8 mouse cellular contexts compared by ENCODE assay signal in genomic region chr1:135368245-135368644, GRCm38 (mm10). TPM values are rescaled to one million over a fixed set of nuclear protein-coding genes. Genes with fewer than 3 reads are reported as not detected.
DNase-seq lines count a peak whose midpoint lies in the region; ATAC-seq and TF ChIP-seq lines count a peak whose summit lies in the region.

No protein-coding gene starts in this region.

- no peak overlapping the region for H3K27ac ChIP-seq in intestine, postnatal 0 days (ENCODE audit: low read depth, low read length)
- peak overlapping the region; percentile 82 for H3K27ac ChIP-seq in midbrain, embryonic 10.5 days (replicated peaks)

- peak overlapping the region; percentile 26; the same call in 1 of the 2 replicates for H3K9ac ChIP-seq in intestine, postnatal 0 days (ENCODE audit: low read depth, low read length)

- H3K4me1 ChIP-seq in intestine, postnatal 0 days (replicated peaks; ENCODE audit: control insufficient read depth, insufficient read depth, low read length), result 0 out of 2 replicates have a peak, but pooled peaks cover 4% of the 10 kb centered on the region
- peaks cover 36% of the 10 kb centered on the region for H3K4me1 ChIP-seq in midbrain, embryonic 10.5 days

- intact Hi-C loops in left cerebral cortex, postnatal 36 days (cut with DNase I), result loop anchor here (2.0 to 5.0 kb wide), 5 partner anchors 55 to 216 kb away; partner anchors contain the start of genes Elf3, Rnpep and Timm17a

- H3K9me3 ChIP-seq in intestine, postnatal 0 days (ENCODE audit: control insufficient read depth), result no peaks in the 10 kb centered on the region
- no peaks in the 10 kb centered on the region for H3K9me3 ChIP-seq in midbrain, embryonic 10.5 days (replicated peaks)

- 2% methylated on average over 20 of the region's 20 CpGs for WGBS in intestine, postnatal 0 days
- WGBS in midbrain, embryonic 10.5 days, result under 1% methylated on average over 20 of the region's 20 CpGs

- H3K4me2 ChIP-seq in intestine, postnatal 0 days (replicated peaks; ENCODE audit: low read depth), result peak overlapping the region; percentile 90

- H3K4me3 ChIP-seq in intestine, postnatal 0 days (ENCODE audit: low read depth, low read length), result peak overlapping the region; percentile 43
- peak overlapping the region; percentile 59 for H3K4me3 ChIP-seq in midbrain, embryonic 10.5 days

- H3K27me3 ChIP-seq in intestine, postnatal 0 days (replicated peaks; ENCODE audit: control insufficient read depth, insufficient read depth, low read length), result no peaks in the 10 kb centered on the region
- peaks cover 16% of the 10 kb centered on the region for H3K27me3 ChIP-seq in midbrain, embryonic 10.5 days (ENCODE audit: low read depth, poor library complexity, severe bottlenecking)

- TF ChIP-seq CTCF in intestine, postnatal 0 days (IDR thresholded peaks at IDR 0.05; ENCODE audit: low read depth), result peak; percentile 97

- peak; percentile 91 for DNase-seq in adrenal gland, adult 2 months
- peak; percentile 86 for DNase-seq in embryo, embryonic 11.5 days (ENCODE audit: low read depth, low spot score)
- peak; percentile 41 for DNase-seq in gonadal fat pad, adult 2 months (ENCODE audit: low read depth)
- DNase-seq in left cerebral cortex, postnatal 36 days (ENCODE audit: low spot score in 2 of 2), result peak; percentile 88
- peak; percentile 86 for DNase-seq in midbrain, embryonic 10.5 days (ENCODE audit: low spot score)
- DNase-seq in right cerebral cortex, postnatal 36 days (ENCODE audit: low spot score in 2 of 2), result peak; percentile 80 to 84
- DNase-seq in yolk sac, embryonic 10.5 days (ENCODE audit: low spot score), result peak; percentile 83

- H3K36me3 ChIP-seq in intestine, postnatal 0 days (ENCODE audit: control insufficient read depth, insufficient read depth), result no peaks in the 10 kb centered on the region
- peaks cover 15% of the 10 kb centered on the region for H3K36me3 ChIP-seq in midbrain, embryonic 10.5 days

- peak; percentile 69 for ATAC-seq in intestine, postnatal 0 days

RNA-seq across cellular contexts. Expression of gene Shisa4, which starts 6.8 kb away (rescaled TPM):
- total RNA-seq in adrenal gland, adult 2 months (2021), result 10 to 100 TPM in 1 of 2 experiments, 1 to 10 TPM in 1; 9.6 to 11.7 TPM
- 29.3 and 47.0 TPM in 2 replicates for polyA plus RNA-seq in adrenal gland, adult 2 months (2012; rRNA removed)
- 5.7 and 8.2 TPM in 2 replicates for polyA plus RNA-seq in gonadal fat pad, adult 2 months (2012; rRNA removed)
- 12.4 and 13.1 TPM in 2 replicates for polyA plus RNA-seq in intestine, postnatal 0 days (2015; fragmentation: Nextera tagmentation; extraction: Ambion mirVana)
- 100 to 1,000 TPM; 170 to 221 TPM for total RNA-seq in left cerebral cortex, postnatal 36 days (2021)
- 66.3 and 81.3 TPM in 2 replicates for polyA plus RNA-seq in midbrain, embryonic 10.5 days (2016; fragmentation: Nextera tagmentation; extraction: Ambion mirVana)

RNA-seq across cellular contexts. Expression of gene Lmod1, which starts 43.6 kb away (rescaled TPM):
- 1 to 10 TPM; 2.1 to 2.6 TPM for total RNA-seq in adrenal gland, adult 2 months (2021)
- polyA plus RNA-seq in adrenal gland, adult 2 months (2012; rRNA removed), result 0.77 and 1.1 TPM in 2 replicates
- polyA plus RNA-seq in gonadal fat pad, adult 2 months (2012; rRNA removed), result 14.1 and 14.6 TPM in 2 replicates
- 11.8 and 13.5 TPM in 2 replicates for polyA plus RNA-seq in intestine, postnatal 0 days (2015; fragmentation: Nextera tagmentation; extraction: Ambion mirVana)
- total RNA-seq in left cerebral cortex, postnatal 36 days (2021), result under 1 TPM; 0.59 to 0.95 TPM
- polyA plus RNA-seq in midbrain, embryonic 10.5 days (2016; fragmentation: Nextera tagmentation; extraction: Ambion mirVana), result 0.46 and 0.62 TPM in 2 replicates

RNA-seq across cellular contexts. Expression of gene Timm17a, which starts 54.7 kb away (rescaled TPM):
- 100 to 1,000 TPM; 174 to 237 TPM for total RNA-seq in adrenal gland, adult 2 months (2021)
- 40.7 and 54.2 TPM in 2 replicates for polyA plus RNA-seq in adrenal gland, adult 2 months (2012; rRNA removed)
- 82.7 and 105 TPM in 2 replicates for polyA plus RNA-seq in gonadal fat pad, adult 2 months (2012; rRNA removed)
- 257 and 271 TPM in 2 replicates for polyA plus RNA-seq in intestine, postnatal 0 days (2015; fragmentation: Nextera tagmentation; extraction: Ambion mirVana)
- total RNA-seq in left cerebral cortex, postnatal 36 days (2021), result 100 to 1,000 TPM; 148 to 171 TPM
- polyA plus RNA-seq in midbrain, embryonic 10.5 days (2016; fragmentation: Nextera tagmentation; extraction: Ambion mirVana), result 192 and 200 TPM in 2 replicates

Comparison
In these comparisons a context has a peak if more than half of its experiments do, and no peak if none do; other contexts are left out.
1. DNase-seq: peak in every context shown above with its lines; median percentile 91 in adrenal gland, adult 2 months; 88 in left cerebral cortex, postnatal 36 days; 86 in embryo, embryonic 11.5 days; 86 in midbrain, embryonic 10.5 days; 83 in yolk sac, embryonic 10.5 days; 82 in right cerebral cortex, postnatal 36 days; 41 in gonadal fat pad, adult 2 months.